Mouse (Mus musculus) cortical plate, adult 2 months (tissue): Measurements from ENCODE around the gene Wdr66.

Experiments used
- CTCF ChIP-seq: fragments of 200-500 bp; IDR thresholded peaks from 2 replicates; pipeline ENCODE4 v1.5.1; 2011; ENCODE audit warnings: mild to moderate bottlenecking, control low read depth, low read length; ENCODE audit not compliant: insufficient read depth; ENCODE audit errors: extremely low read depth
- POLR2A ChIP-seq: fragments of 200-500 bp; IDR thresholded peaks from 2 replicates; pipeline ENCODE4 v1.6.1; 2011; ENCODE audit warnings: mild to moderate bottlenecking, low read length, control low read depth; ENCODE audit not compliant: insufficient read depth; ENCODE audit errors: extremely low read depth

GRCm38 (mm10) chr5:123345853-123346654, 94.2 kb downstream of the Wdr66 start:
- TF ChIP-seq POLR2A: no peak
- no peak for TF ChIP-seq CTCF
